Mouse (Mus musculus): ENCODE results near the gene Arhgap45. TPM values are rescaled to one million over a fixed set of nuclear protein-coding genes. Genes with fewer than 3 reads are reported as not detected.

Gene Arhgap45
- polyA plus RNA-seq, 1 experiment from 2014 or later: 3.4 TPM

DNA sequence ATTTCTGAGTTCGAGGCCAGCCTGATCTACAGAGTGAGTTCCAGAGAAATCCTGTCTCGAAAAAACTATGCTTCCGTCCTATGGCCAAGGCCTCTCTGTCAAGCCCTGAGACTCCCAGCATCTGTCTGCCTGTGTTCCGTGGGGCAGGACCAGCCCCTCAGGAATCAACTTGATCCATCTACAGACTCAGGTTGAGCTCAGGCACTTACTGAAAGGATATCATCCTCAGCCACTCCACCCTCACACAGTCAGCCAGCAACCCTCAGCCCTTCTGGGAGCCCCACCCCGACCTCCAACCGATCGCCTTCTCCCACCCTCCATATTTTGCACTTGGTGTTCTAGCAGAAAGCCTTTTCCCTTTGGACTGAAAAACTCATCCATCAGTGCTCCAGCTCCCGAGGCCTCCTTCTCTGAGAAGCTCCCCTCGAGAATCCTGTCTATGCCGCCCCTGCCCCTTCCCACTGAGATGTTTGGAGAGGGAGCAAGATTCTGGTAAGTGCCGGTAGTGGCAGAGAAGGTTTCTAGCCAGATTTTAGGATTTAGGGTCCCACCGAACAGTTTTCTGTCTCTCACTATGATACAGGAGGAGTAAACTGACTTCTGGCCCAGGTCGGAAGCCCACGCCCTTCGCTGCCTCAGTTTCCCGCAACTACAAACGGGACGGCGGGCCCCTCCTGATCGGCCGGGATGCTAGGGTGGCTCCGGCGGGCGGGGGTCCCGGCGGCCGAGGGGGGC is 28.5 kb upstream of the Arhgap45 start:
- 8% methylated on average over 27 of the region's 27 CpGs for WGBS
- Histone ChIP-seq H3K4me2 (ENCODE audit: low read length) (peak overlapping the region; percentile 95), H3K27me3 (ENCODE audit: control insufficient read depth, insufficient read depth, low read length) (no peaks in the 10 kb centered on the region), H3K9ac (ENCODE audit: low read length) (peak overlapping the region; percentile 90), H3K27ac (replicated peaks in 1 of 2; ENCODE audit: control insufficient read depth in 1 of 2, insufficient read depth in 1 of 2, low read depth in 2 of 2, low read length in 2 of 2) (peak overlapping the region; percentile 83 to 97), H3K4me1 (ENCODE audit: control insufficient read depth in 2 of 2, insufficient read depth in 2 of 2, low read length in 2 of 2) (peaks cover 34 to 47% of the 10 kb centered on the region in 2 experiments), H3K4me3 (ENCODE audit: control insufficient read depth in 1 of 2, insufficient read depth in 1 of 2, low read depth in 1 of 2, low read length in 2 of 2) (peak overlapping the region; percentile 72 to 80), H3K9me3 (ENCODE audit: control insufficient read depth, low read length) (no peaks in the 10 kb centered on the region; the same call in 1 of the 2 replicates), H3K36me3 (ENCODE audit: control insufficient read depth, insufficient read depth, low read length) (peaks cover 24% of the 10 kb centered on the region)
- ATAC-seq (ENCODE audit: insufficient number of reproducible peaks, insufficient read depth, low FRiP score, low read depth): no peak

- Histone ChIP-seq H3K9ac (ENCODE audit: low read length) (peak within 1 kb of the TSS; percentile 90), H3K36me3 (ENCODE audit: control insufficient read depth, insufficient read depth, low read length) (peaks cover 31% of the 10 kb centered on the region), H3K4me2 (ENCODE audit: low read length) (peak within 1 kb of the TSS; percentile 95), H3K4me1 (ENCODE audit: control insufficient read depth in 2 of 2, insufficient read depth in 2 of 2, low read length in 2 of 2) (peaks cover 27 to 40% of the 10 kb centered on the region in 2 experiments), H3K4me3 (ENCODE audit: control insufficient read depth in 1 of 2, insufficient read depth in 1 of 2, low read depth in 1 of 2, low read length in 2 of 2) (peak within 1 kb of the TSS; percentile 72 to 80), H3K27ac (replicated peaks in 1 of 2; ENCODE audit: control insufficient read depth in 1 of 2, insufficient read depth in 1 of 2, low read depth in 2 of 2, low read length in 2 of 2) (peak within 1 kb of the TSS; percentile 83 to 97), H3K9me3 (ENCODE audit: control insufficient read depth, low read length) (no peaks in the 10 kb centered on the region; the same call in 1 of the 2 replicates), H3K27me3 (ENCODE audit: control insufficient read depth, insufficient read depth, low read length) (no peaks in the 10 kb centered on the region)
- WGBS: under 1% methylated on average over 59 of the region's 59 CpGs
- peak; percentile 19; the same call in 1 of the 2 replicates for ATAC-seq (ENCODE audit: insufficient number of reproducible peaks, insufficient read depth, low FRiP score, low read depth)
Measured at GRCm38 (mm10) chr10:79988506-79989271, 27.8 kb upstream of the Arhgap45 start, which contains the start of gene Cnn2. TSS of gene Cnn2 (plus strand) at chr10:79988584.

- peak overlapping the region; percentile 90 for H3K9ac ChIP-seq (ENCODE audit: low read length)
- peak overlapping the region; percentile 95 for H3K4me2 ChIP-seq (ENCODE audit: low read length)
- H3K27me3 ChIP-seq (ENCODE audit: control insufficient read depth, insufficient read depth, low read length): no peaks in the 10 kb centered on the region
- peak overlapping the region; percentile 2 to 97; a peak in 3 of 4 replicates for H3K27ac ChIP-seq (replicated peaks in 1 of 2; ENCODE audit: control insufficient read depth in 1 of 2, insufficient read depth in 1 of 2, low read depth in 2 of 2, low read length in 2 of 2)
- 25% methylated on average over 8 of the region's 8 CpGs for WGBS
- no peaks in the 10 kb centered on the region; the same call in 1 of the 2 replicates for H3K9me3 ChIP-seq (ENCODE audit: control insufficient read depth, low read length)
- no peak for ATAC-seq (ENCODE audit: insufficient number of reproducible peaks, insufficient read depth, low FRiP score, low read depth)
- peaks cover 27 to 40% of the 10 kb centered on the region in 2 experiments for H3K4me1 ChIP-seq (ENCODE audit: control insufficient read depth in 2 of 2, insufficient read depth in 2 of 2, low read length in 2 of 2)
- H3K4me3 ChIP-seq (ENCODE audit: control insufficient read depth in 1 of 2, insufficient read depth in 1 of 2, low read depth in 1 of 2, low read length in 2 of 2): peak overlapping the region; percentile 72 to 80
- peaks cover 37% of the 10 kb centered on the region for H3K36me3 ChIP-seq (ENCODE audit: control insufficient read depth, insufficient read depth, low read length)
Measured at GRCm38 (mm10) chr10:79989272-79989786, 27.1 kb upstream of the Arhgap45 start.

GRCm38 (mm10) chr10:79989870-79990269 is 26.6 kb upstream of the Arhgap45 start:
- Histone ChIP-seq H3K4me1 (ENCODE audit: control insufficient read depth in 2 of 2, insufficient read depth in 2 of 2, low read length in 2 of 2) (peaks cover 27 to 40% of the 10 kb centered on the region in 2 experiments), H3K4me2 (ENCODE audit: low read length) (peak overlapping the region; percentile 95), H3K36me3 (ENCODE audit: control insufficient read depth, insufficient read depth, low read length) (peaks cover 43% of the 10 kb centered on the region), H3K27ac (replicated peaks in 1 of 2; ENCODE audit: control insufficient read depth in 1 of 2, insufficient read depth in 1 of 2, low read depth in 2 of 2, low read length in 2 of 2) (peak overlapping the region; percentile 14 to 63; a peak in 3 of 4 replicates), H3K4me3 (ENCODE audit: control insufficient read depth in 1 of 2, insufficient read depth in 1 of 2, low read depth in 1 of 2, low read length in 2 of 2) (peak overlapping the region; percentile 72 to 80), H3K9me3 (ENCODE audit: control insufficient read depth, low read length) (no peaks in the 10 kb centered on the region; the same call in 1 of the 2 replicates), H3K9ac (ENCODE audit: low read length) (peak overlapping the region; percentile 90), H3K27me3 (ENCODE audit: control insufficient read depth, insufficient read depth, low read length) (no peaks in the 10 kb centered on the region)
- no peak for ATAC-seq (ENCODE audit: insufficient number of reproducible peaks, insufficient read depth, low FRiP score, low read depth)
- 8% methylated on average over 15 of the region's 15 CpGs for WGBS

DNA sequence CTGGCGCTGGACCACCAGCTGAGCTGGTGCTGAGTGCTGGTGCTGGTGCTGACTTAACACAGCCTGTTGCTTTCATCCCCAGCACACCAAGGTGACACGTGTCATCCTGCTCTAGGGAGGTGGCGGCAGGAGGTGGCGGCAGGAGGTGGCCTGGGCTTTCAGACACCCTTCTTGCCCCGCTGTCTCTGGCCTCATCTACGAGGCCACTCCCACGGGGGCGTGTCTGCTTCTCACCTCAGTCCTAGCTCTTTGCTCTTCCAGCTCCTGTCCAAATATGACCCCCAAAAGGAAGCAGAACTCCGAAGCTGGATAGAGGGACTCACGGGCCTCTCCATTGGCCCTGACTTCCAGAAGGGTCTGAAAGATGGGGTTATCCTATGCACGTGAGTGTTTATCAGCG is 25.4 kb upstream of the Arhgap45 start:
- H3K36me3 ChIP-seq (ENCODE audit: control insufficient read depth, insufficient read depth, low read length): peaks cover 49% of the 10 kb centered on the region

DNA sequence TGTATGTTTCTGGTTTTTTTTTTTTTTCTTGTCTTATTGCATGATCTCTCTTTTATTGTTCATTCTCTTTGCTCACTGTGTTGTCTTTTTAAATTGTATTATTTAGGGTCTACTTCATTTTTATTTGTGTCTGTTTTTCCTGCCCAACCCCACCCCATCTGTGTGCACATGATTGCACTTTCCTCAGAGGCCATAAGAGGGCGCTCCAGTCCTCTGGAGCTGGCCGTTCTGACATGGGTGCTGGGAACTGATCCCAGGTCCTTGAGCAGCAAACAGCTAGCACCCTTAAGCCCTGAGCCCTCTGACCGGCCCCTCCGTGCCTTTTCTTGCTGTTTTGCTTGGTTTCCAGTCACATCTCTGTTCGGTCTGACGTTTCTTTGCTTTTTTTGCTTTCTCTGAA is 24.9 kb upstream of the Arhgap45 start:
- Histone ChIP-seq H3K4me1 (ENCODE audit: control insufficient read depth in 2 of 2, insufficient read depth in 2 of 2, low read length in 2 of 2) (peaks cover 21 to 30% of the 10 kb centered on the region in 2 experiments), H3K4me3 (ENCODE audit: control insufficient read depth in 1 of 2, insufficient read depth in 1 of 2, low read depth in 1 of 2, low read length in 2 of 2) (no peak overlapping the region), H3K4me2 (ENCODE audit: low read length) (no peak overlapping the region), H3K36me3 (ENCODE audit: control insufficient read depth, insufficient read depth, low read length) (peaks cover 49% of the 10 kb centered on the region), H3K9me3 (ENCODE audit: control insufficient read depth, low read length) (no peaks in the 10 kb centered on the region; the same call in 1 of the 2 replicates), H3K27me3 (ENCODE audit: control insufficient read depth, insufficient read depth, low read length) (no peaks in the 10 kb centered on the region), H3K27ac (replicated peaks in 1 of 2; ENCODE audit: control insufficient read depth in 1 of 2, insufficient read depth in 1 of 2, low read depth in 2 of 2, low read length in 2 of 2) (no peak overlapping the region), H3K9ac (ENCODE audit: low read length) (no peak overlapping the region)
- 88% methylated on average over 6 of the region's 6 CpGs for WGBS
- ATAC-seq (ENCODE audit: insufficient number of reproducible peaks, insufficient read depth, low FRiP score, low read depth): no peak

More for the DNA sequence above, 25.4 kb upstream of the Arhgap45 start:
- ATAC-seq (ENCODE audit: insufficient number of reproducible peaks, insufficient read depth, low FRiP score, low read depth): no peak
- no peak overlapping the region for H3K9ac ChIP-seq (ENCODE audit: low read length)
- H3K4me3 ChIP-seq (ENCODE audit: control insufficient read depth in 1 of 2, insufficient read depth in 1 of 2, low read depth in 1 of 2, low read length in 2 of 2): no peak overlapping the region
- WGBS: 71% methylated on average over 12 of the region's 12 CpGs
- no peak overlapping the region for H3K27ac ChIP-seq (replicated peaks in 1 of 2; ENCODE audit: control insufficient read depth in 1 of 2, insufficient read depth in 1 of 2, low read depth in 2 of 2, low read length in 2 of 2)
- H3K27me3 ChIP-seq (ENCODE audit: control insufficient read depth, insufficient read depth, low read length): no peaks in the 10 kb centered on the region
- peaks cover 24 to 35% of the 10 kb centered on the region in 2 experiments for H3K4me1 ChIP-seq (ENCODE audit: control insufficient read depth in 2 of 2, insufficient read depth in 2 of 2, low read length in 2 of 2)
- H3K4me2 ChIP-seq (ENCODE audit: low read length): peak overlapping the region; percentile 25; the same call in 1 of the 2 replicates
- H3K9me3 ChIP-seq (ENCODE audit: control insufficient read depth, low read length): no peaks in the 10 kb centered on the region; the same call in 1 of the 2 replicates

DNA sequence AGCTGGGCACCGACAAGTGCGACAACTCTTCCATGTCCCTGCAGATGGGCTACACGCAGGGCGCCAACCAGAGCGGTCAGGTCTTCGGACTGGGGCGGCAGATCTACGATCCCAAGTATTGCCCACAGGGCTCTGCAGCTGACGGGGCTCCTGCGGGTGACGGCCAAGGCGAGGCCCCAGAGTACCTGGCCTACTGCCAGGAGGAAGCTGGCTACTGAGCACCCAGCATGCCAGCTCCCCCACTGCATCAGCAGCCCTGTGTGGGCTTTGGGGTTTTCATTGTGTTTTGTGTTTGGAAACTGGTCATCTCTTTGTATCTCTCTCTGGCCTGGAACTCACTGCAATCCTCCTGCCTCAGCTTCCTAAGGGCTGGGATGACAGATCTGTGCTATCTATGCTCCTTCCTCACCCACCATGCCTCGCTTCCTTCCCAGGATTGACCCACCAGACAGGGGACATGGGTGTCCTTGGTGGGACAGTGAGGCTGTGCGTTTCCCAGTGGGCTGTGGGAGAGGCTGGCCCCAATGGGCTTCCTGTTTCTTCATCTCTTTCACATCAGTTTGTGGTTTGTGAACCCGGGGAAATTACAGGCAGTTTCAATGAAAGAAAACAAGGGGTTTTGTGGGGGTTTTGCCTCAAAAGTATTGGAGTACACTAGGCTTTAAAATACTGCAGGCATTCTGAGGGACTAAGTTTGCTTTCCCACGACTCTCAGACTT is 21.9 kb upstream of the Arhgap45 start:
- no peak overlapping the region for H3K9ac ChIP-seq (ENCODE audit: low read length)
- H3K27me3 ChIP-seq (ENCODE audit: control insufficient read depth, insufficient read depth, low read length): no peaks in the 10 kb centered on the region
- no peaks in the 10 kb centered on the region; the same call in 1 of the 2 replicates for H3K9me3 ChIP-seq (ENCODE audit: control insufficient read depth, low read length)
- no peak overlapping the region for H3K27ac ChIP-seq (replicated peaks in 1 of 2; ENCODE audit: control insufficient read depth in 1 of 2, insufficient read depth in 1 of 2, low read depth in 2 of 2, low read length in 2 of 2)
- no peak overlapping the region for H3K4me3 ChIP-seq (ENCODE audit: control insufficient read depth in 1 of 2, insufficient read depth in 1 of 2, low read depth in 1 of 2, low read length in 2 of 2)
- H3K4me1 ChIP-seq (ENCODE audit: control insufficient read depth in 2 of 2, insufficient read depth in 2 of 2, low read length in 2 of 2): peaks cover 18% of the 10 kb centered on the region in 2 experiments
- WGBS: 79% methylated on average over 16 of the region's 16 CpGs
- ATAC-seq (ENCODE audit: insufficient number of reproducible peaks, insufficient read depth, low FRiP score, low read depth): no peak
- H3K4me2 ChIP-seq (ENCODE audit: low read length): no peak overlapping the region
- H3K36me3 ChIP-seq (ENCODE audit: control insufficient read depth, insufficient read depth, low read length): peaks cover 49% of the 10 kb centered on the region
